Mouse (Mus musculus) left cerebral cortex, adult 6 months (tissue): ENCODE measurements around the gene Olfr714. TPM values are rescaled to one million over a fixed set of nuclear protein-coding genes. Genes with fewer than 3 reads are reported as not detected.

Experiments
- long read RNA-seq, 2 experiments: library from polyadenylated mRNA; unstranded; transcript quantifications; one replicate each; pipeline ENCODE4 v2.0.0; 2019 to 2020
- polyA plus RNA-seq: library from polyadenylated mRNA; unstranded; fragments of <200 nt; fragmentation: Nextera tagmentation; gene quantifications from 2 replicates; pipeline ENCODE4 v1.2.3, GENCODE M21; 2021

Olfr714 gene
- polyA plus RNA-seq = not detected in 2 replicates
- long read RNA-seq, experiment 1 = 0 reads
- long read RNA-seq, experiment 2 = 0 reads

DNA sequence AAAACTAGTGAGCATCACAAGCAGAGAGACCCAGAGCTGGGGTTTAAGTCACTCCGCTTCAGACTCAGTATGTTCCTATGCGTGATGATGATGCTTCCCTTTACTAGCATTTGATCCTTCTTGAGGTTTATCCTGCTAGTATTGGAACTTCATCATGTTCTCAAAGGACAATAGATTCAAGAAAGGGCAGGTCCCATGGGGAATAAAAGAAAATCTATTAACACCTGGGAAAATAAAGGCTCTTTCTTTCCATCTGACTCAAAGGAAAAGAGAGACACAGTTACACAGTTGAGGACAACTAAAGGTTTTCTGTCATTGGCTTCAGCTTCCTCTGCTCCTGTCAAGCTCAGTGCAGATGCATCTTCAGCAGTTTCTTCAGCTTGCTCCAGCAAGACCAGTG lies at the start of gene Olfr714:
Gene Olfr714 (plus strand): TSS at position 301 of the 400 bp plus-strand sequence.

GRCm38 (mm10) chr7:107030874-107031273 lies 39.9 kb upstream of the Olfr714 start, which contains the start of gene Olfr713:
Gene Olfr713 (plus strand): TSS chr7:107031174.

GRCm38 (mm10) chr7:107092920-107093319 lies 22.1 kb downstream of the Olfr714 start, which contains the start of gene Olfr17:
Gene Olfr17 (plus strand): TSS chr7:107093220.

DNA sequence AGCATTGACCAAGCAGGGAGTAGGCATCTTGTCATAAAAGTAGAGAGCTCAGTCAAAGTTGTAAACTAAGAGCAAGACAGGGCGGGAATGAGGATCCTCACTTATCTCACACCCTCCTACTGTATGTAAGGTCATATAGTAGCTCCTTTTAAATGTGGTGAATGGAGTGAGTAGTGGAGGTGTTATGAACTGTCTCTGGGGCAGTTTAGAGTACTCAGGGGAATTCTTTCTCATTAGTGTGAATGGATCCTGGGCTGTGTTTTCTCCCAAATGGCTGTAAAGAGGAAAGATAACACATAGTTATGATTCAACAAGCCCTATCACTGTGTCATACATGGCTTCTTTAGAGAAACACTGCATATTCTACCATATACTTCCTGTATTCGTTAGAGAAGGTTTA lies 39.5 kb downstream of the Olfr714 start, which contains the start of gene Olfr715b:
Gene Olfr715b (minus strand): TSS at position 101 of the 400 bp plus-strand sequence.

Other genes with a start within 250 kb of the Olfr714 start
- not detected in 2 replicates for gene Olfr702, start 237.1 kb upstream of the Olfr714 start, polyA plus RNA-seq
- not detected in 2 replicates for gene Olfr703, start 227.6 kb upstream of the Olfr714 start, polyA plus RNA-seq
- not detected in 2 replicates for gene Olfr704, start 207.8 kb upstream of the Olfr714 start, polyA plus RNA-seq
- not detected in 2 replicates for gene Olfr705, start 194.1 kb upstream of the Olfr714 start, polyA plus RNA-seq
- gene Olfr706, start 182.8 kb upstream of the Olfr714 start, polyA plus RNA-seq = not detected in 2 replicates
- not detected in 2 replicates for gene Olfr707, start 169.7 kb upstream of the Olfr714 start, polyA plus RNA-seq
- gene Olfr1532-ps1, start 163.0 kb upstream of the Olfr714 start, polyA plus RNA-seq = not detected in 2 replicates
- gene Olfr709-ps1, start 138.8 kb upstream of the Olfr714 start, polyA plus RNA-seq = not detected in 2 replicates
- gene Olfr710, start 122.7 kb upstream of the Olfr714 start, polyA plus RNA-seq = not detected in 2 replicates
- gene Olfr6, start 107.0 kb upstream of the Olfr714 start, polyA plus RNA-seq = not detected in 2 replicates
- not detected in 2 replicates for gene Olfr711, start 95.5 kb upstream of the Olfr714 start, polyA plus RNA-seq
- not detected in 2 replicates for gene Olfr2, start 64.9 kb upstream of the Olfr714 start, polyA plus RNA-seq
- not detected in 2 replicates for gene Olfr713, start 39.8 kb upstream of the Olfr714 start, polyA plus RNA-seq
- gene Olfr17, start 22.2 kb downstream of the Olfr714 start, polyA plus RNA-seq = not detected in 2 replicates
- not detected in 2 replicates for gene Olfr715b, start 39.4 kb downstream of the Olfr714 start, polyA plus RNA-seq
- not detected in 2 replicates for gene Olfr715, start 60.1 kb downstream of the Olfr714 start, polyA plus RNA-seq
- not detected in 2 replicates for gene Olfr716, start 67.3 kb downstream of the Olfr714 start, polyA plus RNA-seq
- not detected in 2 replicates for gene Nlrp14, start 96.0 kb downstream of the Olfr714 start, polyA plus RNA-seq
- not detected in 2 replicates for gene Rbmxl2, start 138.5 kb downstream of the Olfr714 start, polyA plus RNA-seq